Mouse (Mus musculus): ENCODE data around the gene Naa35.

Naa35 gene

GRCm38 (mm10) chr13:59584947-59585647 is at the start of gene Naa35, which contains the start of gene Agtpbp1:
TSS of gene Naa35 (plus strand) at chr13:59585259.
TSS of gene Agtpbp1 (minus strand) at chr13:59585227.
- DNase-seq (ENCODE audit: low spot score in 2 of 2) = peak; percentile 98 to 99

DNA sequence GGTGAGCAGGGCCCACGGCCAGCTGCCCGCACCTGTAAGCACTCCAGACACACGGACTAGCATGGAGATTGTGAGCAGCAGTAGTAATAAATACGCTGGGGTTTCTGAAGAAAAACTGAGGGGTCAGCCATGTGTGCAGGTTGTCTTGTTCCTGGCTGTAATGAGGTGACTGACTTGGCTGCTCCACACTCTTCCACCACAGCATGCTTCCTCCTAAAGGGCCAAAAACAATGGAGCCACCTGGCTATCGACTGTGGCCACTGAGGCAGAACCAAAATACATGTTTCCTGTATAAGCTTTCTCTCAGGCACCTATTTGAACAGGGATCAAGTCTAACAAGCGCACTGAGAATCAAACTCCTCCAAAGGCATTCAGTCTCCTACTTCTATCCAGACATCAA is 49.3 kb upstream of the Naa35 start:
- DNase-seq (ENCODE audit: low spot score in 2 of 2) = no peak

DNA sequence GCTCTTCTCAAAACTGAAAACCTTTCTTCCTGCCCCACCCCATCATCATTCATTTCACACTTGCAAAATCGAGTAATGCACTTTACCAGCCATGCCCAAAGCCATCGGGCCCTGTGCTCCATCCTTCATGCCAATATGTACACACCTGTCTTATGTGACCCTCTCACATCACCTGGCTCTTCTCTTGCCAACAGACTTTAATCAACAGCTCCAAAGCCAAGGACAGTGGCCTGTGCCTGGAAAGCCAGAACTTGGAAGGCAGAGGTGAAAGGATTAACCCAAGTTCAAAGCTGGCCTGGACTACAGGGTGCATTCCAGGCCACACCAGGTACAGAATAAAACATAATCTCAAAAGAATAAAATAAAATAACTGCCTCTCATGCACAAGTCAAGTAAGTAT is 48.4 kb upstream of the Naa35 start:
- DNase-seq (ENCODE audit: low spot score in 2 of 2) = no peak

DNA sequence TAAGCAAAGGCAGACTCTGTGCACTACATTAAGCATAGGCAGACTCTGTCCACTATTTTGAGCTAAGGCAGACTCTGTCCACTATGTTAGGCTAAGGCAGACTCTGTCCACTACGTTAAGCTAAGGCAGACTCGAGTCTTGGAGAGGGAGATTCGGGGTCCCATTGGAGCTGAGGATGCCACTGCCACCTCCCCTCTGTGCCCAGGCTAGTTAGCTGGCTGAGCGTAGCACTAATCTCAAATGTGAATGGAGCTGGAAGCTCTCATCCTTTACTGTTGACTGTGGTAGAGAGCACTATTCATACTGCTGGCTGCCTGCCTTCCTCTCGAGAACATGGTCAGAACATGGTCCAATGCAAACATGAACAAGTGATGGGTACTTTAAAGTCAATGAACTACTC is 46.4 kb upstream of the Naa35 start:
- DNase-seq (ENCODE audit: low spot score in 2 of 2) = no peak

GRCm38 (mm10) chr13:59540030-59540429 is 45.0 kb upstream of the Naa35 start:
- no peak for DNase-seq (ENCODE audit: low spot score in 2 of 2)

GRCm38 (mm10) chr13:59542411-59542810 is 42.6 kb upstream of the Naa35 start:
- DNase-seq (ENCODE audit: low spot score in 2 of 2) = no peak

DNA sequence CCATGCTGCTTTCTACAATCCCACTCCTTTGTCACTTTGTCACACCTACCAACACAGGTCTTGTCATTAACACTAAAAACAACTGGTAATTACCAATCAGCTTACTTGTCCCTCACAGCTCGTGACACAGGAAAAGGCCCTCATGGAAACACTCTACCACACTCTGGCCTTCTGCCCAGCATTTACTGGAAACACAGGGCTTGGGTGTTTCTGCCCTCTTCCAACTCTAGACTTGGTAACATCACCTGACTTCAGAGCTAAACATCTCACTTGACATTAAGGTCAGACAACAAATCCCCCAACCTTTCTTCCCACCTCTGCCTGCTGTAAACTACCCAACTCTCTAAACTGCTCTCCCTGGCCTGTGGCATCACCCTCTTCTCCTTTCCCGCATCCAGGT is 38.0 kb upstream of the Naa35 start:
- DNase-seq (ENCODE audit: low spot score in 2 of 2) = no peak

- no peak for DNase-seq (ENCODE audit: low spot score in 2 of 2)
These were observed 37.3 kb upstream of the Naa35 start for GRCm38 (mm10) chr13:59547716-59548115.

DNA sequence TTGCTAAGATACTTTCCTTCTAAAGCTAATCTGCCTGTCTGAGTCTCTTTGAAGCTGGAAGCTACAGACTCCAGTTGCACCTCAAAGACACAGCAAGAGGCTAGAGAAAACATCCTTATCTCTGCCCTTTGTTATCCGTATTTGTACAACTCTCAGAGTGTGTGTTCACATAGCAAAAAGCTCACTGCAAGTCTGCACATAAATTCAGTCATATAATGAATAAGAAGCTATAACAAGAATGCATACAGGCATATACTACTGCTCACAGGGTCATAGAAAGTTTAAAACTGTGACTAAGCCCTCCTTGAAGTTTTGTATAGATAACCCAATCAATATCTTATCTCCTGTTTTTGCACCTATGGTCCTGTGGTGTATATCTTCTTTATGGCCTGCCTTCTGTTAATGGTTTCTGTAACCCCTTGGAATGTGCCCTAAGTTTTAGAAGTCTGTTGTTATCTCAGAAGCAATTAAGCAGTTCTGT is 35.7 kb upstream of the Naa35 start:
- no peak for DNase-seq (ENCODE audit: low spot score in 2 of 2)

DNA sequence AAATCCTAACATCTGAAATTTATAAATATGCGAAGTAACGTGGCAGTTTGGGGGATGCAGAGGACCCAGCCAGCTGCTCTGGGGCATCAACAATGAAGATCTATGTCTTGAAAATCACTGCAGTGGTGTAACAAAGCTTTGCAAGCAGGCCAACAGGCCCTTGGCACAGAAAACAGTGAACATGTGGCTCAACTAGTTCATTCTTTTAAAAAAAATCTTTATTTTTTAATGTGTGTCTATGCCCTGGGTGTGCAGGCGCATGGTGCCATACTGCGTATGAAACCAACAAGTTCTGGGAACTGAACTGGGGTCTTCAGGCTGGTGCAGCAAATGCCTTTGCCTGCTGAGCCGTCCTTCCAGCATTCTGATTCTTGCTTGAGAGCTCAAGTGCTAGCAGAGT is 32.8 kb upstream of the Naa35 start:
- no peak for DNase-seq (ENCODE audit: low spot score in 2 of 2)

DNA sequence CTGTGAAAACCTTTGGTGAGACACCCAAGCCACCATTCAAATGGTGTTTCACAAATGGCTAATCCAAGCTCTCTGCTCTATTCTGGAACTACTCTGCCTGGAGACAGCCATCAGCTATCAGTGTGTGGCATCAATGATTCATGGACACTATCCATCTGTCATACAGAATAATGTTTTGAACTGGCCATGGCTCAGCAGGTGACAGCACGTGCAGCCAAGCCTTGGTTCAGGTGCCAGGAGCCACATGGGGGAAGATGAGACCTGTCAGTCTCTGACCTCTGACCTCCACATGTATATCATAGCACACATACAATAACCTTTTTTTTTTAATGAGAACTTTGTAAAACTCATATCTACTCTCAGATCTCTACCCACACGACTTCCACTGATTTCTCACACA is 32.3 kb upstream of the Naa35 start:
- DNase-seq (ENCODE audit: low spot score in 2 of 2) = no peak

GRCm38 (mm10) chr13:59554772-59555505 is 30.1 kb upstream of the Naa35 start:
- no peak for DNase-seq (ENCODE audit: low spot score in 2 of 2)

- DNase-seq (ENCODE audit: low spot score in 2 of 2) = no peak
These were observed 29.4 kb upstream of the Naa35 start for GRCm38 (mm10) chr13:59555613-59556192.

DNA sequence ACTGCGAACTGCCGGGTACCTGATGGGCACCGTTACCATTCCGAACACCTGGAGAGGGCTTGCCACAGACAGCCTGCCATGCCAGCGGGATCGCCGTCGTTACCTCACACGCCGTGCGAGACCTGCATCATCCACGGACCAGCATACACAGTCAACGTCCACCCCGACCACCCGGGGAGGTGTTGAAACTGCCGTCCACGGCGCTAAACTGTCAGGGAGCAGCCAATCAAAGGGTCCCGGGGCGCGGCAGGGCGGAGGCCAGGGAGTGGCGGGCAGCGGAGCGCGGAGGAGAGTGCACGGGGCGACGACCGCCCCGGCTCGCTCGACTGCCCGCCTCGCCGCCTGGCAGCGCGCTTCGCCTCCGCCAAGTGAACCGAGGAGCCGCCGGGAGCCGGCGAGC is 28.4 kb upstream of the Naa35 start:
- peak in 1 of 2 experiments; percentile 28 for DNase-seq (ENCODE audit: low spot score in 2 of 2)

- DNase-seq (ENCODE audit: low spot score in 2 of 2) = peak; percentile 67 to 77
These were observed 27.7 kb upstream of the Naa35 start for GRCm38 (mm10) chr13:59557185-59557985.

GRCm38 (mm10) chr13:59558776-59559175 is 26.3 kb upstream of the Naa35 start:
- no peak for DNase-seq (ENCODE audit: low spot score in 2 of 2)

DNA sequence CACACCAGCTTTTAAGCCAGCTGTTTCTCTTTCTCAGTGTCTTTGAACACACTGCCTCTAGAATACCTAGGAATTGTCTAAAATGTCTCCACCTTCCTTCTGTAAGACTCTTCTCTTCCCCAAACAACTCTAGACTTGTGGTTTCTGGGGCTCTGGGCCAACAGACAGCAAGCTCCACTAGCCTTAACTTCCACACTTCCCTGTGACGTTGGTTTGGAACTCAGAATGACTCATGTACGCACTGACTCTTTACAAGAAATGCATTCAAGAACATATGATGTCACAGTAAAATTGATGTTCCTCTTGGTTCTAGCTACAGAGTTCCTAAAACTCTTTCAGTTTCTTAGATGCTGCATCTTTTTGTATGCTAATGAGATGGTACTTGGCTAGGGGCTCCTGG is 22.6 kb upstream of the Naa35 start:
- DNase-seq (ENCODE audit: low spot score in 2 of 2) = no peak

DNA sequence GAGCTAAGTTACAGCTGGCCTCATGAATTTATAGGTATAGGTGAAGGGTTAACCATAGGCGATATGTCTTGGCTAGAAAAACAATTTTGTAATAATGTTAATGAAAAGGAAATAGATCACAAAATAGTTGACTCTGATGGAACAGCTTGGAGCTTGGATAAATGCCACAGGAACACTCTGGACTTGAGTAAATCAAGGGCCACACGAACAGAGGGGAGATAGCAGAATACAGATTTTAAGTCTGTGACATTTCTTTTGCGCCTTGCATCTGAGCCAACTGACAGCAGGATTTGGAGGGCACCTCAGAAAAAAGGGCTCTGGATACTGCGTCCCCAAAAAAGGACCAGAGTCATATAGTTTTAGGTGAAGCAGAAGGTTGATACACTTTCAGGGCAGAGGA is 20.6 kb upstream of the Naa35 start:
- no peak for DNase-seq (ENCODE audit: low spot score in 2 of 2)

DNA sequence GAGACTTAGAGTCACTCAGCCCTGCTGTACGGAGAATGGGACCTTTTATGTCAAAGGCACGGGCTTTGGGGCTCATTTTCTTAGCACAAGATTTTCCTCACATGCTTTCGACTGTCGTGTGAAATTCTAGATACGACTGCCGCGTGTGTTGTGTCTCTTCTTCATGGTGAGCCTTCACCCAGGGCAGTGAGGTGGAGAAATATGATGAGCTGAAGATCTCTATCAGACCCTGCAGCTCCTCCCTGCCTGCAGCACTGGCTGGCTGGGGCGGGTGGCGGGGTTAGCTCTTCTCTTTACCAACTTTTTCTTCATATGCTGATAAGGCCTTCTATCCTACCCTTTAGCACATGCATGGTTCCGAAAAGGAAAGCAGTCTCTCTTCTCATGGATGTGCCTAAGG is 20.1 kb upstream of the Naa35 start:
- no peak for DNase-seq (ENCODE audit: low spot score in 2 of 2)

- DNase-seq (ENCODE audit: low spot score in 2 of 2) = no peak
These were observed 19.0 kb upstream of the Naa35 start for GRCm38 (mm10) chr13:59565945-59566520.

DNA sequence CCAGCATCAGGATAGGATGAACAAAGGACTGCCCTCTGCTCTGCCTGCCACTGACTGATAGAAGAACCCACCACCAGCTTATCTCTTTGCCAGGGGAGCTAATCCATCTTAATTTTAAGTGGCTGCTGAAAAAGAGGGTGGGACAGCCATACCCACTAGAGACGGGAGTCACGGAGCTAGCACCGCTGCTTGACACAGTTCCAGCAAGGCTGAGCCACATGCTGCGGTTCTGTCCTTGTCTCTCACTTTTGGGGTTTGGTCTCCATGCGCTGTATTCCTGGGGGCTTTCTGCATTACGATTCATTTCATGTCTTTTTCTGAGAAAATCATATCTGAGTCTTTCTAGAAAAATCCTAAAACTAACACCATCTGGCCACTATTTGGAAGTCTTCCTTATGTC is 14.0 kb upstream of the Naa35 start:
- DNase-seq (ENCODE audit: low spot score in 2 of 2) = no peak

GRCm38 (mm10) chr13:59572549-59572948 is 12.5 kb upstream of the Naa35 start:
- DNase-seq (ENCODE audit: low spot score in 2 of 2) = no peak

All from frontal cortex, postnatal 14 days (tissue).